Mouse (Mus musculus) midbrain, embryonic 13.5 days (tissue): ENCODE measurements around the gene Rad23a. TPM values are rescaled to one million over a fixed set of nuclear protein-coding genes. Genes with fewer than 3 reads are reported as not detected.

Experiments
- ATAC-seq: fragments of 200-750 bp; cut with Nextera tagmentation; 2 replicates; pipeline ENCODE4 v1.8.0; 2017; ENCODE audit warnings: mild to moderate bottlenecking, moderate TSS enrichment, moderate library complexity
- H3K27ac ChIP-seq: fragments of 300-500 bp; sonication (generic); 2 replicates; pipeline ENCODE4 v1.5.1; 2015; ENCODE audit warnings: inconsistent platforms, mild to moderate bottlenecking, moderate library complexity
- H3K27me3 ChIP-seq: fragments of 300-500 bp; sonication (generic); 2 replicates; pipeline ENCODE4 v1.6.1; 2015; ENCODE audit warnings: mild to moderate bottlenecking, inconsistent platforms
- H3K36me3 ChIP-seq: fragments of 300-500 bp; sonication (generic); 2 replicates; pipeline ENCODE4 v1.6.1; 2015; ENCODE audit warnings: mild to moderate bottlenecking, inconsistent platforms
- H3K4me1 ChIP-seq: fragments of 300-500 bp; sonication (generic); replicated peaks from 2 replicates; pipeline ENCODE4 v1.6.1; 2015; ENCODE audit warnings: inconsistent platforms
- H3K4me2 ChIP-seq: fragments of 300-500 bp; sonication (generic); replicated peaks from 2 replicates; pipeline ENCODE4 v1.6.1; 2015; ENCODE audit warnings: moderate library complexity, mild to moderate bottlenecking, inconsistent platforms
- H3K4me3 ChIP-seq: fragments of 300-500 bp; sonication (generic); replicated peaks from 2 replicates; pipeline ENCODE4 v1.5.1; 2015; ENCODE audit warnings: mild to moderate bottlenecking, inconsistent platforms
- H3K9ac ChIP-seq: fragments of 300-500 bp; sonication (generic); replicated peaks from 2 replicates; pipeline ENCODE4 v1.6.1; 2015; ENCODE audit warnings: mild to moderate bottlenecking, inconsistent platforms
- H3K9me3 ChIP-seq: fragments of 300-500 bp; sonication (generic); 2 replicates; pipeline ENCODE4 v1.6.1; 2016; ENCODE audit warnings: mild to moderate bottlenecking, inconsistent platforms
- WGBS: fragments of 180-500 bp; shearing (Covaris S2); methylation state at CpG from one replicate; pipeline ENCODE4 v1.1.7; 2015; 5-methylcytosine and 5-hydroxymethylcytosine counted together
- polyA plus RNA-seq: library from polyadenylated mRNA; unstranded; fragments of >200 nt; fragmentation: Nextera tagmentation; extraction: Ambion mirVana; gene quantifications from 2 replicates; pipeline ENCODE4 v1.2.1, GENCODE M21; 2015

Rad23a gene
- polyA plus RNA-seq, 1 experiment from 2014 or later: 88.8 TPM

GRCm38 (mm10) chr8:84799999-84800831 lies 40.2 kb downstream of the Rad23a start, which contains the start of gene Nfix:
TSS of gene Nfix (minus strand) at chr8:84800344.
- WGBS: 1% methylated on average over 51 of the region's 125 CpGs
- peak within 1 kb of the TSS; percentile 74 for H3K27ac ChIP-seq
- peak within 1 kb of the TSS; percentile 68 for H3K4me3 ChIP-seq
- H3K27me3 ChIP-seq: peaks cover 98% of the 10 kb centered on the region
- peak within 1 kb of the TSS; percentile 96 for H3K4me2 ChIP-seq
- H3K4me1 ChIP-seq: peaks cover 27% of the 10 kb centered on the region
- H3K9me3 ChIP-seq: no peaks in the 10 kb centered on the region
- ATAC-seq: peak; percentile 25; the same call in 1 of the 2 replicates
- H3K9ac ChIP-seq: peak within 1 kb of the TSS; percentile 82
- no peaks in the 10 kb centered on the region for H3K36me3 ChIP-seq

- 0 out of 2 replicates have a peak, but pooled peaks have one; percentile 12 for ATAC-seq
- peak overlapping the region; percentile 82 for H3K9ac ChIP-seq
- H3K4me3 ChIP-seq: peak overlapping the region; percentile 68
- WGBS: under 1% methylated on average over 74 of the region's 108 CpGs
- no peaks in the 10 kb centered on the region for H3K9me3 ChIP-seq
- no peaks in the 10 kb centered on the region for H3K36me3 ChIP-seq
- peak overlapping the region; percentile 74 for H3K27ac ChIP-seq
- H3K27me3 ChIP-seq: peaks cover 98% of the 10 kb centered on the region
- H3K4me2 ChIP-seq: peak overlapping the region; percentile 96
- H3K4me1 ChIP-seq: peaks cover 33% of the 10 kb centered on the region
Observed at GRCm38 (mm10) chr8:84799136-84799931, 41.1 kb downstream of the Rad23a start.

GRCm38 (mm10) chr8:84798446-84799135 lies 41.9 kb downstream of the Rad23a start:
- no peaks in the 10 kb centered on the region for H3K9me3 ChIP-seq
- H3K27me3 ChIP-seq: peaks cover 98% of the 10 kb centered on the region
- H3K4me3 ChIP-seq: peak overlapping the region; percentile 68
- peak overlapping the region; percentile 82 for H3K9ac ChIP-seq
- H3K4me1 ChIP-seq: peaks cover 40% of the 10 kb centered on the region
- peak overlapping the region; percentile 96 for H3K4me2 ChIP-seq
- H3K27ac ChIP-seq: peak overlapping the region; percentile 74
- 37% methylated on average over 10 of the region's 10 CpGs for WGBS
- no peak for ATAC-seq
- H3K36me3 ChIP-seq: no peaks in the 10 kb centered on the region

- Histone ChIP-seq H3K4me2 (peak overlapping the region; percentile 96), H3K9me3 (no peaks in the 10 kb centered on the region), H3K36me3 (no peaks in the 10 kb centered on the region), H3K27ac (no peak overlapping the region), H3K9ac (peak overlapping the region; percentile 82), H3K4me3 (peak overlapping the region; percentile 68), H3K27me3 (peaks cover 98% of the 10 kb centered on the region), H3K4me1 (peaks cover 42% of the 10 kb centered on the region)
- WGBS: 70% methylated on average over 6 of the region's 6 CpGs
- ATAC-seq: no peak
Observed at GRCm38 (mm10) chr8:84797971-84798370, 42.5 kb downstream of the Rad23a start.

- H3K36me3 ChIP-seq: no peaks in the 10 kb centered on the region
- H3K9me3 ChIP-seq: no peaks in the 10 kb centered on the region
- H3K4me3 ChIP-seq: peak overlapping the region; percentile 68
- no peak overlapping the region for H3K27ac ChIP-seq
- peaks cover 98% of the 10 kb centered on the region for H3K27me3 ChIP-seq
- WGBS: 70% methylated on average over 15 of the region's 15 CpGs
- ATAC-seq: no peak
- 0 out of 2 replicates have a peak overlapping the region, but pooled peaks have one; percentile 82 for H3K9ac ChIP-seq
- H3K4me2 ChIP-seq: peak overlapping the region; percentile 96
- H3K4me1 ChIP-seq: peaks cover 42% of the 10 kb centered on the region
Observed at GRCm38 (mm10) chr8:84797256-84797797, 43.1 kb downstream of the Rad23a start.

- H3K27ac ChIP-seq: peak overlapping the region; percentile 71
- H3K4me1 ChIP-seq: peaks cover 43% of the 10 kb centered on the region
- H3K36me3 ChIP-seq: no peaks in the 10 kb centered on the region
- H3K4me3 ChIP-seq: no peak overlapping the region
- 46% methylated on average over 7 of the region's 7 CpGs for WGBS
- peaks cover 100% of the 10 kb centered on the region for H3K27me3 ChIP-seq
- 0 out of 2 replicates have a peak overlapping the region, but pooled peaks have one; percentile 22 for H3K4me2 ChIP-seq
- 0 out of 2 replicates have a peak overlapping the region, but pooled peaks have one; percentile 19 for H3K9ac ChIP-seq
- no peaks in the 10 kb centered on the region for H3K9me3 ChIP-seq
- peak; percentile 43; the same call in 1 of the 2 replicates for ATAC-seq
Observed at GRCm38 (mm10) chr8:84794486-84794885, 46.0 kb downstream of the Rad23a start.

GRCm38 (mm10) chr8:84793791-84794485 lies 46.5 kb downstream of the Rad23a start:
- H3K9ac ChIP-seq: peak overlapping the region; percentile 16; the same call in 1 of the 2 replicates
- H3K4me3 ChIP-seq: no peak overlapping the region
- H3K27me3 ChIP-seq: peaks cover 100% of the 10 kb centered on the region
- no peaks in the 10 kb centered on the region for H3K36me3 ChIP-seq
- WGBS: 66% methylated on average over 13 of the region's 13 CpGs
- H3K4me1 ChIP-seq: peaks cover 41% of the 10 kb centered on the region
- H3K27ac ChIP-seq: peak overlapping the region; percentile 71
- peak; percentile 81 for ATAC-seq
- no peak overlapping the region; the same call in 1 of the 2 replicates for H3K4me2 ChIP-seq
- H3K9me3 ChIP-seq: no peaks in the 10 kb centered on the region

- Histone ChIP-seq H3K9me3 (no peaks in the 10 kb centered on the region), H3K27ac (peak overlapping the region; percentile 67; the same call in 1 of the 2 replicates), H3K4me1 (peaks cover 38% of the 10 kb centered on the region), H3K4me3 (no peak overlapping the region), H3K36me3 (no peaks in the 10 kb centered on the region), H3K4me2 (no peak overlapping the region), H3K9ac (no peak overlapping the region), H3K27me3 (peaks cover 100% of the 10 kb centered on the region)
- WGBS: 84% methylated on average over 9 of the region's 9 CpGs
- ATAC-seq: no peak
Observed at GRCm38 (mm10) chr8:84793134-84793533, 47.3 kb downstream of the Rad23a start.

- 74% methylated on average over 12 of the region's 12 CpGs for WGBS
- no peak overlapping the region for H3K27ac ChIP-seq
Observed at GRCm38 (mm10) chr8:84792429-84792947, 48.0 kb downstream of the Rad23a start.

GRCm38 (mm10) chr8:84790537-84790936 lies 49.9 kb downstream of the Rad23a start:
- Histone ChIP-seq H3K9ac (no peak overlapping the region), H3K27ac (no peak overlapping the region), H3K4me1 (peaks cover 43% of the 10 kb centered on the region), H3K9me3 (no peaks in the 10 kb centered on the region), H3K4me3 (no peak overlapping the region), H3K36me3 (no peaks in the 10 kb centered on the region), H3K4me2 (no peak overlapping the region), H3K27me3 (peaks cover 100% of the 10 kb centered on the region)
- WGBS: 71% methylated on average over 2 of the region's 2 CpGs
- ATAC-seq: no peak

More at GRCm38 (mm10) chr8:84792429-84792947, 48.0 kb downstream of the Rad23a start:
- Histone ChIP-seq H3K4me1 (peaks cover 37% of the 10 kb centered on the region), H3K27me3 (peaks cover 100% of the 10 kb centered on the region), H3K9ac (no peak overlapping the region), H3K4me3 (no peak overlapping the region), H3K9me3 (no peaks in the 10 kb centered on the region), H3K4me2 (no peak overlapping the region), H3K36me3 (no peaks in the 10 kb centered on the region)
- no peak for ATAC-seq
